Mouse (Mus musculus) liver, postnatal 0 days (tissue): ENCODE results near the gene Rmdn2.

ENCODE experiments used
- CTCF ChIP-seq: sonication (generic); IDR thresholded peaks from 2 replicates; pipeline ENCODE4 v1.5.1; 2016; ENCODE audit warnings: antibody characterized with exemption, low read depth
- EP300 ChIP-seq: IDR thresholded peaks from 2 replicates; pipeline ENCODE4 v1.6.1; 2016; ENCODE audit warnings: antibody characterized with exemption, low read depth, mild to moderate bottlenecking

DNA sequence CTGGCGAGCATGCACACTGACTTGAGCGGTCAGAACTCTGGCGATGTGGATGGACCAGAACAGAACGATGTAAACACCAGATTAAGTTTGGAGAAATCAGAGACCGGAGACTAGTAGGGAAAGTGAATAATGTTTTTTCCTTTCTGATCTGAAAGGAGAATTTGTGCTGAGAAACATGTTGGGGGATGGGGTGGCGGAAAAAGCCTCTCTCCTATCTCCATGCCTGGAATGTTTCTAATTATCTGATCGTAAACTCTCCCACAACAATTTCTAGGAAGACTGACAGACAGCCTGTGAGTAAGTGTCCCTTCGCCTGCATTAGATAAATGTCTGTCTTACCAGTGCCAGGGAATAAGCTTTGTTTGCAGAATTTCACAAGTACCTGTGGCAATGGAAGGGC is 119.3 kb downstream of the Rmdn2 start:
- no peak for TF ChIP-seq CTCF
- no peak for TF ChIP-seq EP300
